Mouse (Mus musculus): Measurements from ENCODE around the gene Ascc1. TPM values are rescaled to one million over a fixed set of nuclear protein-coding genes. Genes with fewer than 3 reads are reported as not detected.

Ascc1 gene
- total and polyA plus RNA-seq, 2 experiments from 2014 or later = 15.7 to 34.6 TPM

DNA sequence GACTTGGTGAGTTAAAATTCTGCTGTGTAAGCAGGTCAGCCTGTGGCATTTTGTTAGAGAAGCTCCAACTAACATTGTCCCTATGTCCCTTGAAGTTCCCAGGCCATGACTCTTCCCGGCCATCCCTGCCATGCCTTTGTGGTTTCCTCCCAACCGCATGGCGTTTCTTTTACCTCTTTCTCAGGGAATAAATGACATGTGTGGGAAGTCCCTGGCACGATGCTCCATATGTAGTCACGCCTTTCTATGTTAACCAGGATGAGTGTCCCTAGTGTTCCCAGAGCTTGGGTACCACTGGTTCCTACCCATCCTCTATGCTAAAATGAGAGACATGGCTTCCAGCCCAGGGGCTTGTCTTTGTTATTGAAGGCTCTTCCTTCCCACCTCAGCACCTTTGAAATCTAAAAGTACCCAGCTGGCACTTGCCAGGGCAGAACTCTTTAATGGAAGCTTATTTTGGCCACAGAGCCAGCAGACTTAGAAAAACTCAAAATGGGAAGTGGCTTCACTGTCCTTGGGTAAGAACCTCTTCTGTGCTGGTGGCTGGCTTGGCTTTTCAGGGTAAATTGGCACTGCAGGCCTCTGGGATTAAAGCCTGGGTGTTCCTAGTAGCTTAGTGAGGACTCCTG, 24.8 kb upstream of the Ascc1 start:
- WGBS = 82% methylated on average over 5 of the region's 5 CpGs
- TF ChIP-seq CTCF (IDR thresholded peaks at IDR 0.05; ENCODE audit: low read depth) (no peak), EP300 (IDR thresholded peaks at IDR 0.05; ENCODE audit: low read depth) (no peak)
- Histone ChIP-seq H3K9me3 (replicated peaks; ENCODE audit: control insufficient read depth, low read length) (no peaks in the 10 kb centered on the region), H3K36me3 (replicated peaks; ENCODE audit: control insufficient read depth, insufficient read depth, low read length) (no peaks in the 10 kb centered on the region), H3K4me2 (ENCODE audit: low read depth, low read length) (no peak overlapping the region), H3K4me3 (ENCODE audit: low read depth, low read length) (no peak overlapping the region), H3K27me3 (ENCODE audit: control insufficient read depth, insufficient read depth, low read length) (no peaks in the 10 kb centered on the region), H3K27ac (ENCODE audit: low read depth) (peak overlapping the region; percentile 84), H3K4me1 (ENCODE audit: control insufficient read depth, insufficient read depth) (peaks cover 82% of the 10 kb centered on the region), H3K9ac (replicated peaks; ENCODE audit: low read depth, low read length) (peak overlapping the region; percentile 22; the same call in 1 of the 2 replicates)
- DNase-seq (ENCODE audit: low spot score) = no peak
- no peak for ATAC-seq (ENCODE audit: insufficient read depth, low read depth)

DNA sequence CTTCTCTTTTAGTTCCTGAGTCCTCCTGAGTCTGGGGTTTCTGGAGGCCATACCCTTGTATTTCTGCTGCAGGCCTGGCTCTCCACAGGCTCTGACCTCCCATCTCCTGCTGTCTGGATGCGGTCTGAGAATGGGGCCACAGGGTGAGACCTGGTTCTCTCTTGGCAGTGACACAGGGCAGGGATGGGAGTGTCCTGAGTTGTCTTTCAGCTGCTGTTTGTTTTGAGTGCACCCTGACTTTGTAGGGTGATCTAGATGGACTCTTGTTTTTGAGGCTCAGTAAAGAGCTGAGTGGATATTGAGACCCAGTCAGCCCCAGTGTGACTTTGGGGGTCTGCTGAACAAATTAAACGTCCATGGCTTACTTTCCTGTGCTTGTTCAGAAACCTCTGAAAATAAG, 24.2 kb upstream of the Ascc1 start:
- H3K4me3 ChIP-seq (ENCODE audit: low read depth, low read length) = no peak overlapping the region
- H3K4me1 ChIP-seq (ENCODE audit: control insufficient read depth, insufficient read depth) = peaks cover 78% of the 10 kb centered on the region
- WGBS = 41% methylated on average over 2 of the region's 2 CpGs
- no peak for TF ChIP-seq CTCF (IDR thresholded peaks at IDR 0.05; ENCODE audit: low read depth)
- TF ChIP-seq EP300 (IDR thresholded peaks at IDR 0.05; ENCODE audit: low read depth) = no peak
- no peaks in the 10 kb centered on the region for H3K27me3 ChIP-seq (ENCODE audit: control insufficient read depth, insufficient read depth, low read length)
- peak overlapping the region; percentile 84 for H3K27ac ChIP-seq (ENCODE audit: low read depth)
- no peaks in the 10 kb centered on the region for H3K36me3 ChIP-seq (replicated peaks; ENCODE audit: control insufficient read depth, insufficient read depth, low read length)
- H3K4me2 ChIP-seq (ENCODE audit: low read depth, low read length) = no peak overlapping the region
- H3K9me3 ChIP-seq (replicated peaks; ENCODE audit: control insufficient read depth, low read length) = no peaks in the 10 kb centered on the region
- DNase-seq (ENCODE audit: low spot score) = no peak
- H3K9ac ChIP-seq (replicated peaks; ENCODE audit: low read depth, low read length) = peak overlapping the region; percentile 22; the same call in 1 of the 2 replicates
- ATAC-seq (ENCODE audit: insufficient read depth, low read depth) = no peak

DNA sequence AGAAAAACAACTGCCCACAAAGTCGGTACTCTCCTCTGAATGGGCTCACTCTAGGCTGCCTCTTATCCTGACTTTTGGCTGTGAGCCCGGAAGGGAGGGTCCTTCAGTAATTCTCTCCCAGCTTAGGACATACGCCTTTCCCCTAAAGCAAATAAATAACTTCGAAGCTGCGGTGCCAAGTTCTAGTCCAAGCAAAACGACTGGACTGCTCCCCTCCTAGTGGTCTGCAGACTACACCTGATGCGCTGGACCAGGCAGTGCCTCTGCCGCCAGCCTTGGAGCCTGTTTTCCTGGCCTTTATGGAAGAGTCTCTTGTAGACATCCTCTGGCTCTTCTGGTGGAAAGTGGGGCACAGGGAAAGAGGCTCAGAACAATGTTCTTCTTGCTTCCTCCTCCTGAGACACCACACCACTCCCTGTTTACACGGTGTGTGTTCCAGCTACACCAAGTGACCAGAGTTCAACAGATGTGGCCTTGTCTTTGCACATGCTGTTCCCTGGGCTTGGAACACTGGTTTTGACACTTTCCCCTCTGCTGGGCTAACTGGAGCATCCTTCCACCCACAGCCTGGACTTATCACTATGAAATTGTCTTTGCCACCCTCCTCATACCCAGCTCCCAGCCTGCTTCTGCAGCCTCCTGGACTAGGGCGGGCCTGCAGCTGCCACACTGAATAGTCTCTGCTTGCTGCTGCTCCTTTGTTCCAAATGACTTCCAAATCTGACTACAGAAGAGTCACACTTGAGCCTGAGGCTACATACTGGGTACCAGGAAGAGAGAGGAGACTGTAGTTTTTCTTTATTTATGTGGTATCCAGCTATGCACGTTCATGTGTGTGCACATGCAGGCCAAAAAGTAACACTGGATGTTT, 23.5 kb upstream of the Ascc1 start:
- Histone ChIP-seq H3K9me3 (replicated peaks; ENCODE audit: control insufficient read depth, low read length) (no peaks in the 10 kb centered on the region), H3K27ac (ENCODE audit: low read depth) (peak overlapping the region; percentile 84), H3K4me2 (ENCODE audit: low read depth, low read length) (no peak overlapping the region), H3K27me3 (ENCODE audit: control insufficient read depth, insufficient read depth, low read length) (no peaks in the 10 kb centered on the region), H3K9ac (replicated peaks; ENCODE audit: low read depth, low read length) (peak overlapping the region; percentile 22; the same call in 1 of the 2 replicates), H3K36me3 (replicated peaks; ENCODE audit: control insufficient read depth, insufficient read depth, low read length) (no peaks in the 10 kb centered on the region), H3K4me3 (ENCODE audit: low read depth, low read length) (no peak overlapping the region), H3K4me1 (ENCODE audit: control insufficient read depth, insufficient read depth) (peaks cover 71% of the 10 kb centered on the region)
- TF ChIP-seq CTCF (IDR thresholded peaks at IDR 0.05; ENCODE audit: low read depth) = 0 out of 2 replicates have a peak, but pooled peaks have one; percentile 10
- no peak; the same call in 1 of the 2 replicates for TF ChIP-seq EP300 (IDR thresholded peaks at IDR 0.05; ENCODE audit: low read depth)
- peak; percentile 89 for DNase-seq (ENCODE audit: low spot score)
- ATAC-seq (ENCODE audit: insufficient read depth, low read depth) = peak; percentile 36
- 26% methylated on average over 11 of the region's 11 CpGs for WGBS

DNA sequence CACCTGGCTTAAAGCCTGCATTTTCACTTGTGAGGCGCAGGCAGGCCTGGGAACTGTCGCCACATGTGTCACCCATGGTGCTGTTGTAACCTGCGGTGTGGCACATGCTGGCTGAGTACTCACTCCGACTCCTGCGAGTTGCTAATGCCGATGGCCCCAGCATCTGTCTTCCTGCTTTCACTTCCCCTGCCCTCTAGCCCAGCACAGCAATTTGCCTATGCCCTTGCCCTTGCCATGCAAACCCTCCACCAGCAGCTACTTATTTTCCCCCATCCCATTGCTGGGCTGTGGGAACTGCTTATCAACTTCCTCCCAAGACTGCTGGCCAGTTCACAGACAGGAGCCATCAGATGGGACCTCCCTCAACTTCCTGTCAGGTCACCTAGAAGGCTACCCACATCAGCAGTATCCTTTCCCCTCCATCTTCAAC, 21.8 kb upstream of the Ascc1 start:
- Histone ChIP-seq H3K9me3 (replicated peaks; ENCODE audit: control insufficient read depth, low read length) (no peaks in the 10 kb centered on the region), H3K27me3 (ENCODE audit: control insufficient read depth, insufficient read depth, low read length) (no peaks in the 10 kb centered on the region), H3K36me3 (replicated peaks; ENCODE audit: control insufficient read depth, insufficient read depth, low read length) (0 out of 2 replicates have a peak, but pooled peaks cover 3% of the 10 kb centered on the region), H3K4me3 (ENCODE audit: low read depth, low read length) (no peak overlapping the region), H3K27ac (ENCODE audit: low read depth) (peak overlapping the region; percentile 84), H3K4me2 (ENCODE audit: low read depth, low read length) (no peak overlapping the region), H3K4me1 (ENCODE audit: control insufficient read depth, insufficient read depth) (peaks cover 57% of the 10 kb centered on the region), H3K9ac (replicated peaks; ENCODE audit: low read depth, low read length) (no peak overlapping the region)
- ATAC-seq (ENCODE audit: insufficient read depth, low read depth) (no peak), DNase-seq (ENCODE audit: low spot score) (no peak)
- TF ChIP-seq CTCF (IDR thresholded peaks at IDR 0.05; ENCODE audit: low read depth) (no peak), EP300 (IDR thresholded peaks at IDR 0.05; ENCODE audit: low read depth) (no peak)
- 79% methylated on average over 6 of the region's 6 CpGs for WGBS

DNA sequence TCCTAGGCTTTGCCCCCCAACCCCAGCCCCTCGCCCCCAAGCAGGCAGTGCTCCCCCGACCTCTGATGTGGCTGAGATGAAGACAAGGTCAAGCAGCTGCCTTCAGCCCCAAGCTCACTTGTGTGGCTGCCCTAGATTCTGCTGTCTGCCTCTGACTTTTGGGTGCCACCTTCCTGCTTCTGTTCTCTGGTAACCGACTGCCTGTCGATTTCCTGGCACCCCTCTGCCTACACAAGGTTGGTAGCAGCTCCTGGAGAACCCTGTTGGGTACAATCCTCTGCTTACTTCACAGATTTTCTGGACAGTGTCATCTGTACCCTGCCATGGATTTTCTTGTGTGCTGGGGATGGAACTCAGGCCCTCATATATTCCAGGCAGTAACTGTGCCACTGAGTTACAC, 21.3 kb upstream of the Ascc1 start:
- 54% methylated on average over 4 of the region's 4 CpGs for WGBS
- H3K9me3 ChIP-seq (replicated peaks; ENCODE audit: control insufficient read depth, low read length) = no peaks in the 10 kb centered on the region
- H3K4me3 ChIP-seq (ENCODE audit: low read depth, low read length) = no peak overlapping the region
- H3K27me3 ChIP-seq (ENCODE audit: control insufficient read depth, insufficient read depth, low read length) = no peaks in the 10 kb centered on the region
- TF ChIP-seq EP300 (IDR thresholded peaks at IDR 0.05; ENCODE audit: low read depth) (no peak), CTCF (IDR thresholded peaks at IDR 0.05; ENCODE audit: low read depth) (no peak)
- DNase-seq (ENCODE audit: low spot score) (no peak), ATAC-seq (ENCODE audit: insufficient read depth, low read depth) (peak; percentile 3; the same call in 1 of the 2 replicates)
- H3K27ac ChIP-seq (ENCODE audit: low read depth) = peak overlapping the region; percentile 84
- no peak overlapping the region for H3K4me2 ChIP-seq (ENCODE audit: low read depth, low read length)
- H3K4me1 ChIP-seq (ENCODE audit: control insufficient read depth, insufficient read depth) = peaks cover 57% of the 10 kb centered on the region
- no peak overlapping the region; the same call in 1 of the 2 replicates for H3K9ac ChIP-seq (replicated peaks; ENCODE audit: low read depth, low read length)
- H3K36me3 ChIP-seq (replicated peaks; ENCODE audit: control insufficient read depth, insufficient read depth, low read length) = 0 out of 2 replicates have a peak, but pooled peaks cover 7% of the 10 kb centered on the region
